Mouse (Mus musculus) myocyte (in vitro differentiated cells): Measurements from ENCODE around the gene 4930455H04Rik.

ENCODE experiments used
- POLR2A ChIP-seq: IDR thresholded peaks from one replicate; pipeline ENCODE4 v1.6.1; 2011; ENCODE audit warnings: low read depth, mild to moderate bottlenecking, control low read depth, moderate library complexity; ENCODE audit not compliant: insufficient read length
- POLR2AphosphoS2 ChIP-seq: IDR thresholded peaks from one replicate; pipeline ENCODE4 v1.6.1; 2011; ENCODE audit warnings: low read depth, control low read depth; ENCODE audit not compliant: insufficient read length
- TCF12 ChIP-seq: IDR thresholded peaks from one replicate; pipeline ENCODE4 v1.6.1; 2011; ENCODE audit warnings: mild to moderate bottlenecking, control low read depth; ENCODE audit not compliant: poor library complexity, insufficient read depth, severe bottlenecking
- USF1 ChIP-seq: IDR thresholded peaks from one replicate; pipeline ENCODE4 v1.6.1; 2011; ENCODE audit warnings: low read depth, mild to moderate bottlenecking, control low read depth, moderate library complexity

- TF ChIP-seq TCF12 (no peak), POLR2AphosphoS2 (no peak), POLR2A (no peak), USF1 (no peak)
These were observed 17.7 kb downstream of the 4930455H04Rik start for GRCm38 (mm10) chr3:116985741-116986140.
